Mouse (Mus musculus) neural tube, embryonic 11.5 days (tissue): ENCODE measurements around the gene Gas2l3. TPM values are rescaled to one million over a fixed set of nuclear protein-coding genes. Genes with fewer than 3 reads are reported as not detected.

ENCODE experiments used
- ATAC-seq: fragments of 200-750 bp; cut with Nextera tagmentation; 2 replicates; pipeline ENCODE4 v1.8.0; 2017; ENCODE audit warnings: moderate number of reproducible peaks, mild to moderate bottlenecking, moderate TSS enrichment, moderate library complexity; ENCODE audit not compliant: insufficient read depth, low FRiP score, low TSS enrichment
- DNase-seq: peaks from one replicate; pipeline ENCODE4 v3.0.0-alpha.2; 2015; ENCODE audit warnings: low spot score
- H3K27ac ChIP-seq: fragments of 300-500 bp; sonication (generic); 2 replicates; pipeline ENCODE4 v1.5.1; 2014; ENCODE audit warnings: low read depth, mild to moderate bottlenecking, low read length
- H3K27me3 ChIP-seq: fragments of 300-500 bp; sonication (generic); 2 replicates; pipeline ENCODE4 v1.6.1; 2014; ENCODE audit warnings: mild to moderate bottlenecking, low read length, mixed read lengths; ENCODE audit not compliant: control insufficient read depth, insufficient read depth
- H3K36me3 ChIP-seq: fragments of 300-500 bp; sonication (generic); 2 replicates; pipeline ENCODE4 v1.6.1; 2014; ENCODE audit warnings: mild to moderate bottlenecking, low read length, moderate library complexity, mixed read lengths; ENCODE audit not compliant: control insufficient read depth, insufficient read depth
- H3K4me1 ChIP-seq: fragments of 300-500 bp; sonication (generic); 2 replicates; pipeline ENCODE4 v1.6.1; 2014; ENCODE audit warnings: low read length, mixed read lengths; ENCODE audit not compliant: control insufficient read depth, insufficient read depth
- H3K4me2 ChIP-seq: fragments of 300-500 bp; sonication (generic); 2 replicates; pipeline ENCODE4 v1.6.1; 2014; ENCODE audit warnings: low read depth, mild to moderate bottlenecking, moderate library complexity
- H3K4me3 ChIP-seq: fragments of 300-500 bp; sonication (generic); 2 replicates; pipeline ENCODE4 v1.5.1; 2014; ENCODE audit warnings: low read depth, low read length
- H3K9ac ChIP-seq: fragments of 300-500 bp; sonication (generic); 2 replicates; pipeline ENCODE4 v1.6.1; 2014; ENCODE audit warnings: mild to moderate bottlenecking, low read length
- H3K9me3 ChIP-seq: fragments of 300-500 bp; sonication (generic); 2 replicates; pipeline ENCODE4 v1.6.1; 2016; ENCODE audit warnings: low read length; ENCODE audit not compliant: control insufficient read depth
- WGBS: fragments of 180-500 bp; shearing (Covaris S2); extraction: QIAGEN DNeasy Blood & Tissue Kit; methylation state at CpG from one replicate; pipeline ENCODE4 v1.1.7; 2014; 5-methylcytosine and 5-hydroxymethylcytosine counted together
- polyA plus RNA-seq: library from polyadenylated mRNA; unstranded; fragments of >200 nt; fragmentation: Nextera tagmentation; extraction: Ambion mirVana; gene quantifications from 2 replicates; pipeline ENCODE4 v1.2.1, GENCODE M21; 2014

Gas2l3 gene
- polyA plus RNA-seq, 1 experiment from 2014 or later: 8.0 TPM

- H3K4me2 ChIP-seq: no peak overlapping the region
- WGBS: 5% methylated on average over 6 of the region's 7 CpGs
- ATAC-seq: 0 out of 2 replicates have a peak, but pooled peaks have one; percentile 35
- no peak overlapping the region for H3K4me3 ChIP-seq
- no peaks in the 10 kb centered on the region for H3K9me3 ChIP-seq
- no peak overlapping the region for H3K27ac ChIP-seq
- peak; percentile 74 for DNase-seq
- H3K36me3 ChIP-seq: no peaks in the 10 kb centered on the region
- H3K9ac ChIP-seq: no peak overlapping the region
- H3K27me3 ChIP-seq: no peaks in the 10 kb centered on the region
- H3K4me1 ChIP-seq: no peaks in the 10 kb centered on the region
These were observed 47.9 kb downstream of the Gas2l3 start for GRCm38 (mm10) chr10:89395823-89396222.

GRCm38 (mm10) chr10:89395321-89395720, 48.4 kb downstream of the Gas2l3 start:
- Histone ChIP-seq H3K4me2 (no peak overlapping the region), H3K9me3 (no peaks in the 10 kb centered on the region), H3K4me3 (no peak overlapping the region), H3K27me3 (no peaks in the 10 kb centered on the region), H3K27ac (no peak overlapping the region), H3K4me1 (no peaks in the 10 kb centered on the region), H3K36me3 (no peaks in the 10 kb centered on the region), H3K9ac (no peak overlapping the region)
- WGBS: 37% methylated on average over 7 of the region's 7 CpGs
- ATAC-seq (no peak), DNase-seq (no peak)

GRCm38 (mm10) chr10:89392687-89393086, 51.1 kb downstream of the Gas2l3 start:
- ATAC-seq: no peak

GRCm38 (mm10) chr10:89391571-89392163, 52.1 kb downstream of the Gas2l3 start:
- Histone ChIP-seq H3K4me1 (no peaks in the 10 kb centered on the region), H3K4me3 (no peak overlapping the region), H3K27me3 (no peaks in the 10 kb centered on the region), H3K27ac (no peak overlapping the region), H3K4me2 (no peak overlapping the region), H3K36me3 (no peaks in the 10 kb centered on the region), H3K9ac (no peak overlapping the region), H3K9me3 (no peaks in the 10 kb centered on the region)
- ATAC-seq (no peak), DNase-seq (no peak)
- WGBS: 88% methylated on average over 4 of the region's 4 CpGs

More at GRCm38 (mm10) chr10:89392687-89393086, 51.1 kb downstream of the Gas2l3 start:
- Histone ChIP-seq H3K36me3 (no peaks in the 10 kb centered on the region), H3K4me1 (no peaks in the 10 kb centered on the region), H3K4me3 (no peak overlapping the region), H3K9ac (no peak overlapping the region), H3K9me3 (no peaks in the 10 kb centered on the region), H3K4me2 (no peak overlapping the region), H3K27me3 (no peaks in the 10 kb centered on the region), H3K27ac (no peak overlapping the region)
- 52% methylated on average over 4 of the region's 4 CpGs for WGBS
- no peak for DNase-seq

- 89% methylated on average over 3 of the region's 3 CpGs for WGBS
- H3K27ac ChIP-seq: no peak overlapping the region
- H3K4me3 ChIP-seq: no peak overlapping the region
- no peaks in the 10 kb centered on the region for H3K27me3 ChIP-seq
- H3K9me3 ChIP-seq: no peaks in the 10 kb centered on the region
- no peaks in the 10 kb centered on the region for H3K36me3 ChIP-seq
- ATAC-seq: no peak
- no peak overlapping the region for H3K4me2 ChIP-seq
- no peak overlapping the region for H3K9ac ChIP-seq
- H3K4me1 ChIP-seq: no peaks in the 10 kb centered on the region
- no peak for DNase-seq
These were observed 57.3 kb downstream of the Gas2l3 start for GRCm38 (mm10) chr10:89386461-89386860.

GRCm38 (mm10) chr10:89383462-89383861, 60.3 kb downstream of the Gas2l3 start:
- DNase-seq: peak; percentile 83
- no peaks in the 10 kb centered on the region for H3K9me3 ChIP-seq
- H3K27ac ChIP-seq: no peak overlapping the region
- no peak overlapping the region for H3K9ac ChIP-seq
- ATAC-seq: peak; percentile 77
- H3K27me3 ChIP-seq: no peaks in the 10 kb centered on the region
- no peaks in the 10 kb centered on the region for H3K36me3 ChIP-seq
- H3K4me1 ChIP-seq: no peaks in the 10 kb centered on the region
- H3K4me2 ChIP-seq: no peak overlapping the region
- H3K4me3 ChIP-seq: no peak overlapping the region
- WGBS: 3% methylated on average over 5 of the region's 5 CpGs

GRCm38 (mm10) chr10:89377750-89378149, 66.0 kb downstream of the Gas2l3 start:
- no peak overlapping the region for H3K4me2 ChIP-seq
- H3K9me3 ChIP-seq: no peaks in the 10 kb centered on the region
- ATAC-seq (no peak), DNase-seq (no peak)
- WGBS: 67% methylated on average over 4 of the region's 4 CpGs
- no peak overlapping the region for H3K4me3 ChIP-seq
- no peak overlapping the region for H3K9ac ChIP-seq
- H3K4me1 ChIP-seq: no peaks in the 10 kb centered on the region
- no peaks in the 10 kb centered on the region for H3K36me3 ChIP-seq
- H3K27me3 ChIP-seq: no peaks in the 10 kb centered on the region
- no peak overlapping the region for H3K27ac ChIP-seq

GRCm38 (mm10) chr10:89370051-89370450, 73.7 kb downstream of the Gas2l3 start:
- H3K4me1 ChIP-seq: no peaks in the 10 kb centered on the region
- ATAC-seq: no peak
- H3K27ac ChIP-seq: no peak overlapping the region
- H3K9me3 ChIP-seq: no peaks in the 10 kb centered on the region
- H3K4me3 ChIP-seq: no peak overlapping the region
- H3K9ac ChIP-seq: no peak overlapping the region
- H3K4me2 ChIP-seq: no peak overlapping the region
- 59% methylated on average over 1 of the region's 1 CpGs for WGBS
- DNase-seq: no peak
- H3K27me3 ChIP-seq: no peaks in the 10 kb centered on the region
- no peaks in the 10 kb centered on the region for H3K36me3 ChIP-seq

GRCm38 (mm10) chr10:89358933-89359332, 84.8 kb downstream of the Gas2l3 start:
- H3K27me3 ChIP-seq: no peaks in the 10 kb centered on the region
- whole genome bisulfite sequencing: 81% methylated on average over 3 of the region's 3 CpGs
- H3K4me2 ChIP-seq: no peak overlapping the region
- H3K36me3 ChIP-seq: no peaks in the 10 kb centered on the region
- no peak for ATAC-seq
- H3K4me1 ChIP-seq: no peaks in the 10 kb centered on the region
- H3K9ac ChIP-seq: no peak overlapping the region
- H3K4me3 ChIP-seq: no peak overlapping the region
- no peak overlapping the region for H3K27ac ChIP-seq
- H3K9me3 ChIP-seq: no peaks in the 10 kb centered on the region
- DNase-seq: no peak
